Mouse (Mus musculus) heart, embryonic 10.5 days (tissue): ENCODE results near the gene Dgkg. TPM values are rescaled to one million over a fixed set of nuclear protein-coding genes. Genes with fewer than 3 reads are reported as not detected.

ENCODE experiments used
- DNase-seq: peaks from one replicate; pipeline ENCODE4 v3.0.0-alpha.2; 2017; ENCODE audit warnings: low spot score
- H3K27ac ChIP-seq: fragments of 300-500 bp; sonication (generic); 2 replicates; pipeline ENCODE4 v1.5.1; 2016; ENCODE audit warnings: mild to moderate bottlenecking
- H3K27me3 ChIP-seq: fragments of 300-500 bp; sonication (generic); 2 replicates; pipeline ENCODE4 v1.6.1; 2016; ENCODE audit warnings: mild to moderate bottlenecking; ENCODE audit not compliant: poor library complexity, insufficient read depth, severe bottlenecking
- H3K36me3 ChIP-seq: fragments of 300-500 bp; sonication (generic); 2 replicates; pipeline ENCODE4 v1.6.1; 2016; ENCODE audit warnings: mild to moderate bottlenecking, moderate library complexity
- H3K4me1 ChIP-seq: fragments of 300-500 bp; sonication (generic); 2 replicates; pipeline ENCODE4 v1.6.1; 2016; ENCODE audit warnings: mild to moderate bottlenecking
- H3K4me3 ChIP-seq: fragments of 300-500 bp; sonication (generic); 2 replicates; pipeline ENCODE4 v1.5.1; 2016; ENCODE audit warnings: mild to moderate bottlenecking, moderate library complexity
- H3K9me3 ChIP-seq: fragments of 300-500 bp; sonication (generic); 2 replicates; pipeline ENCODE4 v1.6.1; 2016; ENCODE audit warnings: mild to moderate bottlenecking, moderate library complexity
- WGBS: fragments of 180-500 bp; shearing (Covaris S2); methylation state at CpG from one replicate; pipeline ENCODE4 v1.1.7; 2016; 5-methylcytosine and 5-hydroxymethylcytosine counted together
- microRNA-seq: library from miRNA; unstranded; fragments of <30 nt; microRNA quantifications from one replicate; pipeline ENCODE4, GENCODE M21; 2017
- polyA plus RNA-seq: library from polyadenylated mRNA; unstranded; fragments of >200 nt; fragmentation: Nextera tagmentation; extraction: Ambion mirVana; gene quantifications from 2 replicates; pipeline ENCODE4 v1.2.1, GENCODE M21; 2016

Gene Dgkg
- polyA plus RNA-seq, 1 experiment from 2014 or later = 0.49 TPM

DNA sequence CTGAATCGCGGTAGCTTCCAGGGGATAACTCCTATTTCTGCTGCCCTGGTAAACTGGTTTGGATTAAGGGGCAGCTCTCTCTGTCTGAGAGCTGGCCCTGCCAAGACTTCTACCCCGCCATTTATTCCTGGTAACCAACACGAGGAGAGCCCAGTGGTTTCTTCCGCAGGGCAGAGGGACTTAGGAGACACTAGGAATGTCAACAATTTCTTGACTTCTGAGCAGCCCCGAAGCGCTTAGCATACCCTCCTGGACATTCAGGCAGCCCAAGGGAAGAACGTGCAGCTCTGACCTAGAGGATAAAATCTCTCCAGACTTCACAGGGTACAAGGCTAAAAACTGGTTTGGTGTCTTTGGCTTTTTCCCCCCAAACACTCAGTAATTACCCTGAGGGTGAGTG, 227.6 kb downstream of the Dgkg start:
- peaks cover 11% of the 10 kb centered on the region for H3K36me3 ChIP-seq
- H3K4me3 ChIP-seq = peak overlapping the region; percentile 43
- 9% methylated on average over 8 of the region's 8 CpGs for WGBS
- H3K27me3 ChIP-seq = no peaks in the 10 kb centered on the region
- H3K27ac ChIP-seq = peak overlapping the region; percentile 76
- DNase-seq = no peak
- H3K4me1 ChIP-seq = peaks cover 31% of the 10 kb centered on the region
- no peaks in the 10 kb centered on the region for H3K9me3 ChIP-seq

DNA sequence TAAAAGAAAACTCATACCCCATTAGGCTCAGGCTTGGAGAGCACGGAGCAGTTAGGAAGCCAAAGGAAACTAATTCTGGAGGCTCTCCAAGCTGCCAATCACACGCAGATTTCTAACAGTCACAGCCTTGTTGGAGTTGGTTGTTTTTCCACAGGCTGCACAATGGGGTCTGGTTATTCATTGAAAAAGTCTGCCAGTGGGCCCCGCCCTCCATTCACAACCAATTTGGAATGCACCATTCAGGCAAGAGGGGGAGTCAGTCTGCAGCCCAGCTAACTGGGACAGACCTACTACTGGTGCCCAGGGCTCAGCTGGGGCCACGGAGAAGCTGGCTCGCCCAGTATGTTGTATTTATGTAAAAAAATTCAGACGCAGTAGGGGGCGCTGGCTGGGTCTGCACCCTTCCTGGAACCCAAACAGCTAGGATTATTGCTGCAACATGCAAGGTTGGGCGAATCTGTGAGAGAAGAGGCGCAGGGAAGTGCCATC, 228.1 kb downstream of the Dgkg start:
- WGBS = 10% methylated on average over 9 of the region's 9 CpGs
- peak overlapping the region; percentile 76 for H3K27ac ChIP-seq
- H3K4me1 ChIP-seq = peaks cover 26% of the 10 kb centered on the region
- peak; percentile 93 for DNase-seq
- H3K36me3 ChIP-seq = peaks cover 11% of the 10 kb centered on the region
- H3K4me3 ChIP-seq = peak overlapping the region; percentile 43
- no peaks in the 10 kb centered on the region for H3K27me3 ChIP-seq
- H3K9me3 ChIP-seq = no peaks in the 10 kb centered on the region

DNA sequence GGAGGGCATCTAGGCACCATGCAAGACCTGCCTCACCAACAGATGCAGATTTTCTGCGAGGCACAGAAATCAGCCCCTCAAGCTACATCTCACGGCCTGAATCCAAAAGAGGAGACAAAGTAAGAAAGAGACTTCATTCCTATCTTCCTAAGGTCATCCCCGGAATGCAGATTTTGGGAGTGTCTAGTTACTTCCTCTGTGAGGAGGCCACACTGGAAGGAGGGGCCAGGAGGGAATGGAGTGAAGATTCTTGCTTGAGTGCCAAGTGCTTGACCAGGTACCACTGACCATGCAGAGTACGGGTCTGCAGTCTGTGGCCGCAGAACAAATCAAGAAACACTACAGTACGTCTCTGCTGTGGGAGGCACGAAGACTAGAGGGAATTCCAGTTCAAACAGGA, 230.2 kb downstream of the Dgkg start:
- Histone ChIP-seq H3K9me3 (no peaks in the 10 kb centered on the region), H3K36me3 (peaks cover 16% of the 10 kb centered on the region), H3K27me3 (no peaks in the 10 kb centered on the region), H3K4me1 (peaks cover 24% of the 10 kb centered on the region), H3K27ac (no peak overlapping the region), H3K4me3 (no peak overlapping the region)
- 71% methylated on average over 7 of the region's 7 CpGs for WGBS
- DNase-seq = no peak

DNA sequence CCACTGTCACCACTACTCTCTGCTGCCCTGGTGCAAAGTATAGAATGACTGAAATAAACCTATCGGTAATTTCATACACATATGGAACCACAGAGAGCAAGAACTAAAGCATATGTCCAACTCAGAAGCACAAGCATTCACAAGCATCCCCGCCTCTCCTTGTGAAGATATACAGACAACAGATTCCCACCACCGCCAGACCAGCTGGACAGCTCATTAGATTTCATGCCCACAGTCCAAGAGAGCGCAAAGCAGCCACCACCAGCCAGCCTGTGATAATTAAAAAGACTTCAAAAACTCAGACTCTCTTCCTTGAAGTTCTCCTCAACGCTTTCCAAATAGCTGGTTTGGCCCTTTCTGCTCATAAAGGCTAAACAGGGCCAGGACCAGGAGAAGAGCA, 234.8 kb downstream of the Dgkg start:
- no peaks in the 10 kb centered on the region for H3K27me3 ChIP-seq
- peaks cover 8% of the 10 kb centered on the region for H3K4me1 ChIP-seq
- WGBS = 80% methylated on average over 5 of the region's 5 CpGs
- DNase-seq = no peak
- no peak overlapping the region for H3K4me3 ChIP-seq
- H3K36me3 ChIP-seq = peaks cover 24% of the 10 kb centered on the region
- H3K27ac ChIP-seq = no peak overlapping the region
- H3K9me3 ChIP-seq = no peaks in the 10 kb centered on the region

Small RNA genes lying within 50 kb of the gene (microRNA-seq; reads per million reads assigned to microRNA genes)
- gene Mir6362 = not detected
- gene Mir8095 = not detected

Other genes with a start within 250 kb of the Dgkg start
- gene Etv5, start 217.5 kb downstream of the Dgkg start, polyA plus RNA-seq = 30.7 and 35.1 TPM in 2 replicates
- gene Crygs, start 154.4 kb upstream of the Dgkg start, polyA plus RNA-seq = 0.15 TPM in 1 of 2 replicates, not detected in the other
- gene Tbccd1, start 200.4 kb upstream of the Dgkg start, polyA plus RNA-seq = 24.1 and 26.1 TPM in 2 replicates
- 140 and 150 TPM in 2 replicates for gene Dnajb11, start 200.6 kb upstream of the Dgkg start, polyA plus RNA-seq
- 0.73 TPM in 1 of 2 replicates, not detected in the other for gene Ahsg, start 234.1 kb upstream of the Dgkg start, polyA plus RNA-seq